Mouse (Mus musculus) liver, postnatal 0 days (tissue): Measurements from ENCODE around the gene Ccdc185. TPM values are rescaled to one million over a fixed set of nuclear protein-coding genes. Genes with fewer than 3 reads are reported as not detected.

ENCODE experiments used
- ATAC-seq: fragments of 200-750 bp; cut with Nextera tagmentation; 2 replicates; pipeline ENCODE4 v1.8.0; 2017; ENCODE audit warnings: mild to moderate bottlenecking, moderate library complexity
- DNase-seq: peaks from one replicate; pipeline ENCODE4 v3.0.0-alpha.2; 2016
- H3K27ac ChIP-seq: fragments of 300-500 bp; sonication (generic); 2 replicates; pipeline ENCODE4 v1.5.1; 2014; ENCODE audit warnings: antibody characterized with exemption, moderate library complexity, mild to moderate bottlenecking, low read depth
- H3K27me3 ChIP-seq: fragments of 300-500 bp; sonication (generic); 2 replicates; pipeline ENCODE4 v1.6.1; 2014; ENCODE audit warnings: low read length, control low read depth, mixed read lengths; ENCODE audit not compliant: insufficient read depth
- H3K36me3 ChIP-seq: fragments of 300-500 bp; sonication (generic); replicated peaks from 2 replicates; pipeline ENCODE4 v1.6.1; 2014; ENCODE audit warnings: mild to moderate bottlenecking, control low read depth, low read length, moderate library complexity, mixed read lengths; ENCODE audit not compliant: insufficient read depth
- H3K4me1 ChIP-seq: fragments of 300-500 bp; sonication (generic); 2 replicates; pipeline ENCODE4 v1.6.1; 2014; ENCODE audit warnings: antibody characterized with exemption, mild to moderate bottlenecking, control low read depth; ENCODE audit not compliant: insufficient read depth
- H3K4me2 ChIP-seq: fragments of 300-500 bp; sonication (generic); 2 replicates; pipeline ENCODE4 v1.6.1; 2014; ENCODE audit warnings: low read depth, mild to moderate bottlenecking, low read length, moderate library complexity, mixed read lengths
- H3K4me3 ChIP-seq: fragments of 300-500 bp; sonication (generic); 2 replicates; pipeline ENCODE4 v1.5.1; 2014; ENCODE audit warnings: low read depth, low read length
- H3K9ac ChIP-seq: fragments of 300-500 bp; sonication (generic); replicated peaks from 2 replicates; pipeline ENCODE4 v1.6.1; 2014; ENCODE audit warnings: mild to moderate bottlenecking, moderate library complexity
- H3K9me3 ChIP-seq: fragments of 300-500 bp; sonication (generic); 2 replicates; pipeline ENCODE4 v1.6.1; 2016; ENCODE audit warnings: mild to moderate bottlenecking, control low read depth, low read length, mixed read lengths
- CTCF ChIP-seq: sonication (generic); IDR thresholded peaks from 2 replicates; pipeline ENCODE4 v1.5.1; 2016; ENCODE audit warnings: antibody characterized with exemption, low read depth
- EP300 ChIP-seq: IDR thresholded peaks from 2 replicates; pipeline ENCODE4 v1.6.1; 2016; ENCODE audit warnings: antibody characterized with exemption, low read depth, mild to moderate bottlenecking
- WGBS: fragments of 180-500 bp; shearing (Covaris S2); extraction: QIAGEN DNeasy Blood & Tissue Kit; methylation state at CpG from one replicate; pipeline ENCODE4 v1.1.7; 2014; ENCODE audit not compliant: insufficient replicate concordance; 5-methylcytosine and 5-hydroxymethylcytosine counted together
- polyA plus RNA-seq: library from polyadenylated mRNA; unstranded; fragments of >200 nt; fragmentation: Nextera tagmentation; extraction: Ambion mirVana; gene quantifications from 2 replicates; pipeline ENCODE4 v1.2.1, GENCODE M21; 2015

The Ccdc185 gene
- polyA plus RNA-seq = not detected in 2 replicates

DNA sequence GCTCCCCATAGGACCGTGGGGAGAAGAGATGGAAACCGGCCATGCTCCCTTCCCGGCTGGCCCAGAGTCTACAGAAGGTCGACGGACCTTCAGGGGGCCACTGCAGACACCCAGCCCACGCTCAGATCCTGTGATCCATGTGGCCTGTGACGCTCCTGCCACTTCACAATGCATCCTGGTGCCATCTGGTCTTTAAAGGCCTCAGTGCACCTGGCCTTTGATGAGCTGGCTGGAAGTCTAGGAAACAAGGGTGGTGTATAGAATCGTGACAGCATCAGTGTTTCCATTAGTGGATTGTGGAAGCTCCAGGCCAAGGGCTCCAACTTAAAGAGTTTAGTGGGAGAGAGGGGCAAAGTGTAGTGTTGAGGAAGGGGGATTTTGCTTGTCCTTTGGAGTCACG lies at the start of gene Ccdc185:
Ccdc185 (minus strand) TSS at position 101 of the 400 bp plus-strand sequence.
- DNase-seq (no peak), ATAC-seq (no peak)
- Histone ChIP-seq H3K27ac (no peak within 1 kb of the TSS), H3K9ac (no peak within 1 kb of the TSS), H3K27me3 (no peaks in the 10 kb centered on the region), H3K9me3 (no peaks in the 10 kb centered on the region), H3K4me2 (no peak within 1 kb of the TSS), H3K4me3 (no peak within 1 kb of the TSS), H3K4me1 (no peaks in the 10 kb centered on the region), H3K36me3 (no peaks in the 10 kb centered on the region)
- 81% methylated on average over 9 of the region's 9 CpGs for WGBS
- TF ChIP-seq EP300 (no peak), CTCF (no peak)

DNA sequence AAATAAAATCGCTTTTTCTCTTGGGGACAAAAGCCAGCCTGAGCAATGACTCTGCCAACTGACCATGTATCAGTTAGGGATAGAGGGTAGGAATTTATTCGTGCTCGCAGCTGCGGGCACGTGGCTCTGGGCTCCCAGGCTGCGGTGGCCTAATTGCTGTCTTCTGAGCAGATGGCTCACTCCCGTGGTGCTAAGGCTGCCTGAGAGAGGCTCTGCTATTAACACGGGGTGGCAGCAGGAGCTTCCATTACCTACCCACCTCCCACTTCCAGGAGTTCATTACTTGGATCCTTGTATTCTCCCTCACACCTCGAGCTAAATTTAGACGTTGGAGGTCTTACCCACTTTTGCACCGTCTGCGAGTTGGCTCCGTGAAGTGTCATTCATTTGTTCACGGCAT lies 48.1 kb upstream of the Ccdc185 start:
- H3K4me1 ChIP-seq = 0 out of 2 replicates have a peak, but pooled peaks cover 5% of the 10 kb centered on the region
- no peak overlapping the region for H3K4me3 ChIP-seq
- ATAC-seq (no peak), DNase-seq (no peak)
- H3K9ac ChIP-seq = no peak overlapping the region
- H3K4me2 ChIP-seq = no peak overlapping the region
- H3K36me3 ChIP-seq = no peaks in the 10 kb centered on the region
- no peaks in the 10 kb centered on the region for H3K27me3 ChIP-seq
- WGBS = 75% methylated on average over 14 of the region's 14 CpGs
- H3K27ac ChIP-seq = no peak overlapping the region
- no peaks in the 10 kb centered on the region for H3K9me3 ChIP-seq
- TF ChIP-seq CTCF (no peak), EP300 (no peak)

DNA sequence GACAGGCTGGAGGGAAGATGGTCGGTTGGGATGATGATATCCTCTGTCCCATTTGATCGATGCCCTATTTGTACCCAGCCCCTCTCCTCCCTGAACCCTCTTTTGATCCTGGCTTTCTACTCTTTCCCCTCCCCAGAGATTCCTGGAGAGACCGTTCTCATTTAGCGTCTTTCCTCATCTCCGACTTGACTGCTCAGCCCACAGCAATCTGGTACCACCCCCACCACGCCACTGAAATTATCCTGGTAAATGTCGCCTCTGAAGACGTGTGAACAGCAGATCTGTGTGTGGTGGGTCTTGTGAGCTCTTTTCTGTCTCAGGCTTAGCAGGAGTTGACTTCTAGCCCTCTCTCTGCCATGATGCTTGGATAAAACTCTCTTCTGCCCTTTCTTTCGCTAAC lies 45.6 kb upstream of the Ccdc185 start:
- Histone ChIP-seq H3K4me2 (no peak overlapping the region), H3K4me1 (0 out of 2 replicates have a peak, but pooled peaks cover 6% of the 10 kb centered on the region), H3K9ac (no peak overlapping the region), H3K9me3 (no peaks in the 10 kb centered on the region), H3K36me3 (no peaks in the 10 kb centered on the region), H3K4me3 (no peak overlapping the region), H3K27me3 (no peaks in the 10 kb centered on the region), H3K27ac (no peak overlapping the region)
- DNase-seq = no peak
- WGBS = 85% methylated on average over 9 of the region's 9 CpGs
- ATAC-seq = no peak
- no peak for TF ChIP-seq CTCF
- TF ChIP-seq EP300 = no peak

DNA sequence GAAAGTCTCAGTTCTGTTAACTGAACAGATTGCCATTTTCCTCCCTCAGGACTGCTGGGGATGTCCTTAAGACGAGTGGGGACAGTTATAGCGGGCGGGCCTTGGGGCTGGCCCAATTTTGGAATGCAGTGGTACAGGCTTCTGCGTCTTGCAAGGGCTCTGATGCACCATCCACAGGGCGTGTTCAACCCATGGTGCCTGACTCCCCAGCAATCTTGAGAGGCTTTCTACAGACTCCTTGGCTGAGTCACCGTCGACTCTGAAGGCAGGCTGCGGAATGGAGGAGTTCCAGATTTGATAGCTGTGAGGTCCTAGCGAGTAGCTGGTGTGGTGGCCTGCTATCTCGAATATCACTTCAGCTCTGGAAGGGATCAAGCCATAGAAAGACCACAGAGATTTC lies 45.2 kb upstream of the Ccdc185 start:
- Histone ChIP-seq H3K4me2 (no peak overlapping the region), H3K9me3 (no peaks in the 10 kb centered on the region), H3K9ac (no peak overlapping the region), H3K27me3 (no peaks in the 10 kb centered on the region), H3K4me3 (no peak overlapping the region), H3K4me1 (0 out of 2 replicates have a peak, but pooled peaks cover 6% of the 10 kb centered on the region), H3K27ac (no peak overlapping the region), H3K36me3 (no peaks in the 10 kb centered on the region)
- DNase-seq (no peak), ATAC-seq (no peak)
- TF ChIP-seq EP300 = no peak
- no peak for TF ChIP-seq CTCF
- 79% methylated on average over 10 of the region's 10 CpGs for WGBS

DNA sequence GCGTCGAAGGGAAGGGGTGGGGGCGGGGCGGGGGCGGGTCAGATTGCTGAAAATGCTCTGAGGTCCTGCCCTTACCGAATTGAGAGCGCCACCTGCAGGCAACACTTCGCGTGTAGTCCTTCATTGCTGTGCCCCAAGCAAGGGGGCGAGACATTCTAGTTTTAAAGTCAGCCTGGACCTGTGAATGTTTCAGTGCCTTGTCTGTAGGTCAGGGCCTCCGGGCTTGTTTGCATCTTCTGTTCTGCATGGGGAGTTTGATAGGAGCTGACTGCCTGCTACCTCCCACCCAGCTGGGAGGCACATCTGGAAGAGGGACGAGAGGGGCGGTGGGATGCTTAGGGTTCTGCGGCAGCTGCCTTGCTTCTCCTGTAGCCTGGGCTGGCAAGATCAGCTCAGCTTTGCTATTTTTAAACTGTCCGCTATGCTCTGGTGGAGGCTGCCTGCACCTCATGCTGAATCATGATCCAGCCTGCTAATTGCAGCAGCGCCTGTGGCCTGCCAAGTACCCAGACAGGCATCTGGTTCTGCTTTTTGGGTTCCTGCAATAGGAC lies 43.6 kb upstream of the Ccdc185 start:
- WGBS = 17% methylated on average over 16 of the region's 16 CpGs
- ATAC-seq (peak; percentile 36; the same call in 1 of the 2 replicates), DNase-seq (peak; percentile 73)
- Histone ChIP-seq H3K4me2 (peak overlapping the region; percentile 26; the same call in 1 of the 2 replicates), H3K4me3 (no peak overlapping the region), H3K4me1 (0 out of 2 replicates have a peak, but pooled peaks cover 6% of the 10 kb centered on the region), H3K36me3 (no peaks in the 10 kb centered on the region), H3K9me3 (no peaks in the 10 kb centered on the region), H3K27ac (no peak overlapping the region), H3K9ac (no peak overlapping the region), H3K27me3 (no peaks in the 10 kb centered on the region)
- TF ChIP-seq CTCF (peak; percentile 58), EP300 (no peak)

DNA sequence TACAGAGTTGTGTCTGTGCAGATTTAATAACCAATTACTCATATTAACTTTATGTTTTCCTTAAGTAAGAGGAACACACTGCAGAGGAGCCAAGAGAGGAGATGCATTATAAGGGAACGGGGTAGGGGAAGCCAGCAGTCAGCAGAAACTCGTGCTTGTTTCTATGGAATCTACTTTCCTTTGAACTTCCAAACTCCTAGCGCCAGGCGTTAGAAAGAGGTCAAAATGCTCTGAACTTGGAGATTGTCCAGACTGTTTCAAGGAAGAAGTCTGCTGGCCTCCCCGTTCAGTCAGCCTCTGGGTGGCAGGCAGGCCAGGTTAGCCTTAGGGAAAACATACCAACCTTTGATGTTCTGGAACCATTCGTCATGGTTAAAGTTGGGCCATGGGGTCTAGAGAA lies 39.9 kb upstream of the Ccdc185 start:
- H3K27me3 ChIP-seq = no peaks in the 10 kb centered on the region
- ATAC-seq (no peak), DNase-seq (no peak)
- H3K4me3 ChIP-seq = no peak overlapping the region
- H3K27ac ChIP-seq = no peak overlapping the region
- WGBS = 58% methylated on average over 6 of the region's 6 CpGs
- 0 out of 2 replicates have a peak, but pooled peaks cover 6% of the 10 kb centered on the region for H3K4me1 ChIP-seq
- no peak for TF ChIP-seq EP300
- TF ChIP-seq CTCF = no peak
- no peak overlapping the region for H3K4me2 ChIP-seq
- no peaks in the 10 kb centered on the region for H3K9me3 ChIP-seq
- H3K9ac ChIP-seq = no peak overlapping the region
- H3K36me3 ChIP-seq = no peaks in the 10 kb centered on the region
